Comparison of ENCODE assay signal across 20 mouse cellular contexts in the genomic region with DNA sequence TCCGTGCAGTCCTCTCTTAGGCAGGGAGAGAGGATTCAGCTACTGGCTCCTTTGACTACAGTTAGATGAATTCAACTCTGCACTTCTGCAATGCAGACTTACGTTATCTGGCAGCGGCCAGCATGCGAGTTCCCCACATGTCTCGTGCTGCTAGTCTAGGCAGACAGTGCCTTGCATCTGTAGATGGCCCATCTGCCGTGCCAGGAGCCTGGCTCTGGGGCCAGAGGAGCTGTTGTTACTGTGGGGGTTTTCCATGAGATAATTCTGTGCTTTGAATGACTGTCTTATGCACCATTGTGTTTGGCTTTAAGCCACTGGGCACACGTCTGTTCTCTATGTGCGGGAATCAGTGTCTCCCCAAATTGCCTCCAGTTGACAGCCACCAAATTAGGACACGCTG.
DNase-seq lines count a peak whose midpoint lies in the region; ATAC-seq lines count a peak whose summit lies in the region.
"Had no signal": no experiment of that assay in that cellular context is flagged by ENCODE, and none has a peak within 500 bp of the region (broad histone marks: within the 10 kb centered on the region; RNA-seq: fewer than 3 reads in every experiment).

No protein-coding gene starts in this region.

- H3K9me3 ChIP-seq in hindbrain, embryonic 14.5 days (ENCODE audit: control insufficient read depth, low read length) = no peaks in the 10 kb centered on the region
- H3K9me3 ChIP-seq in hindbrain, embryonic 11.5 days (ENCODE audit: control insufficient read depth, low read length) = no peaks in the 10 kb centered on the region
- H3K9me3 ChIP-seq: heart, embryonic 12.5 days; intestine, embryonic 15.5 days; lung, embryonic 15.5 days had no signal

- no peak overlapping the region for H3K27ac ChIP-seq in hindbrain, embryonic 14.5 days
- no peak overlapping the region for H3K27ac ChIP-seq in hindbrain, embryonic 11.5 days (ENCODE audit: low read depth, low read length)
- H3K27ac ChIP-seq: intestine, embryonic 15.5 days; liver, embryonic 14.5 days; lung, embryonic 15.5 days had no signal

- peak; percentile 34; the same call in 1 of the 2 replicates for ATAC-seq in hindbrain, embryonic 14.5 days (ENCODE audit: low FRiP score)
- ATAC-seq in hindbrain, embryonic 11.5 days (ENCODE audit: low FRiP score) = no peak
- ATAC-seq: activated CD4-positive, CD25-positive, alpha-beta regulatory T cell, adult 4 months; CD4-positive, CD25-positive, alpha-beta regulatory T cell, adult 4 months; intestine, embryonic 15.5 days had no signal

- no peak overlapping the region for H3K9ac ChIP-seq in hindbrain, embryonic 14.5 days
- H3K9ac ChIP-seq in hindbrain, embryonic 11.5 days (ENCODE audit: low read depth, low read length) = no peak overlapping the region
- H3K9ac ChIP-seq: heart, embryonic 12.5 days; intestine, embryonic 15.5 days; liver, embryonic 14.5 days; lung, embryonic 15.5 days had no signal

- H3K27me3 ChIP-seq in hindbrain, embryonic 14.5 days (ENCODE audit: control insufficient read depth, insufficient read depth, low read length) = no peaks in the 10 kb centered on the region
- no peaks in the 10 kb centered on the region for H3K27me3 ChIP-seq in hindbrain, embryonic 11.5 days (ENCODE audit: control insufficient read depth, insufficient read depth, low read length)
- H3K27me3 ChIP-seq: heart, embryonic 12.5 days; intestine, embryonic 15.5 days; lung, embryonic 15.5 days had no signal

- peaks cover 6% of the 10 kb centered on the region; the same call in 1 of the 2 replicates for H3K4me1 ChIP-seq in hindbrain, embryonic 14.5 days (replicated peaks; ENCODE audit: control insufficient read depth, insufficient read depth, low read length)
- no peaks in the 10 kb centered on the region for H3K4me1 ChIP-seq in hindbrain, embryonic 11.5 days (replicated peaks; ENCODE audit: control insufficient read depth, insufficient read depth, low read length)
- H3K4me1 ChIP-seq: intestine, embryonic 15.5 days had no signal

- no peak overlapping the region for H3K4me3 ChIP-seq in hindbrain, embryonic 14.5 days (replicated peaks; ENCODE audit: low read length)
- H3K4me3 ChIP-seq in hindbrain, embryonic 11.5 days (ENCODE audit: low read depth, low read length) = no peak overlapping the region
- H3K4me3 ChIP-seq: heart, embryonic 12.5 days; intestine, embryonic 15.5 days; lung, embryonic 15.5 days had no signal

- 62% methylated on average over 9 of the region's 9 CpGs for WGBS in hindbrain, embryonic 14.5 days
- WGBS in hindbrain, embryonic 11.5 days = 86% methylated on average over 9 of the region's 9 CpGs

- no peak overlapping the region for H3K4me2 ChIP-seq in hindbrain, embryonic 14.5 days (replicated peaks)
- H3K4me2 ChIP-seq in hindbrain, embryonic 11.5 days (replicated peaks; ENCODE audit: low read depth, low read length) = no peak overlapping the region
- H3K4me2 ChIP-seq: heart, embryonic 12.5 days; intestine, embryonic 15.5 days; lung, embryonic 15.5 days had no signal

- DNase-seq in cerebellum, postnatal 14 days = peak; percentile 45 to 54
- DNase-seq in cerebellum, adult 8-10 months = no peak
- no peak for DNase-seq in hindbrain, embryonic 14.5 days (ENCODE audit: low spot score)
- no peak for DNase-seq in hindbrain, embryonic 11.5 days (ENCODE audit: low spot score)
- DNase-seq in retina, postnatal 1 day = peak; percentile 57
- no peak for DNase-seq in retina, embryonic 14.5 days (ENCODE audit: low spot score)
- no peak for DNase-seq in embryo, embryonic 9.5 days (ENCODE audit: extremely low spot score)
- DNase-seq: adrenal gland, postnatal 10 days; cerebellum, postnatal 36 days; heart, postnatal 14 days; kidney, postnatal 4 days; lung, postnatal 4 days; thymus, postnatal 14 days had no signal

- H3K36me3 ChIP-seq in hindbrain, embryonic 14.5 days (replicated peaks; ENCODE audit: control insufficient read depth, insufficient read depth) = no peaks in the 10 kb centered on the region
- H3K36me3 ChIP-seq in hindbrain, embryonic 11.5 days (ENCODE audit: control insufficient read depth, insufficient read depth, low read length) = no peaks in the 10 kb centered on the region
- H3K36me3 ChIP-seq: G1E; heart, embryonic 12.5 days; intestine, embryonic 15.5 days; lung, embryonic 15.5 days had no signal

Comparison
In these comparisons a context has a peak if more than half of its experiments do, and no peak if none do; other contexts are left out.
1. DNase-seq: peak in cerebellum, postnatal 14 days (2 of 2) and retina, postnatal 1 day (single experiment); none in cerebellum, adult 8-10 months (single experiment), hindbrain, embryonic 14.5 days (single experiment), hindbrain, embryonic 11.5 days (single experiment), retina, embryonic 14.5 days (single experiment) and embryo, embryonic 9.5 days (single experiment).